Mouse (Mus musculus) cerebellum, postnatal 36 days (tissue): ENCODE measurements around the gene Ptprk.

ENCODE experiments used
- DNase-seq, 2 experiments: peaks; one replicate each; pipeline ENCODE4 v3.0.0; 2021 to 2022; ENCODE audit warnings: mixed read lengths in 2 of 2

The Ptprk gene

GRCm38 (mm10) chr10:28450642-28451041 lies 376.0 kb downstream of the Ptprk start:
- DNase-seq = peak; percentile 16 to 18

- DNase-seq = no peak
Observed at GRCm38 (mm10) chr10:28458027-28458426, 383.4 kb downstream of the Ptprk start.

GRCm38 (mm10) chr10:28459963-28460362 lies 385.3 kb downstream of the Ptprk start:
- DNase-seq = no peak

DNA sequence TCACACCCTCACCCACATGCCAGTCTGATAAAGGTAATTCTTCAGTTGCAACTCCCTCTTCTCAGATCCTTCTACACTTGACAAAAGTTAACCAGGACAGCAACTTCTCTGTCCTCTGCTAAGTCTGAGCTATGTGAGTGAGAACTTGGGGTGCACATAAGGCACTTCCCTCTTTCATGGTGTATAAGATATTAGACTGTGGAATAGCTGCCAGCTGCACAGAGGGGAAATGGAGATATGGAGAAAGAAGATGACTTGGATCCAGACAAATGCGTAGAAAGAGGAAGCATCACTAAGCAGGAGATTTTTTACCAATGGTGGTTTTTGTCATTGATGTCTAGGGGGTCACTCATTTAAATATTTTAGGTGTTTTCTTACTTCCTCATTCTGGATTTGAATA lies 389.1 kb downstream of the Ptprk start:
- DNase-seq = no peak

DNA sequence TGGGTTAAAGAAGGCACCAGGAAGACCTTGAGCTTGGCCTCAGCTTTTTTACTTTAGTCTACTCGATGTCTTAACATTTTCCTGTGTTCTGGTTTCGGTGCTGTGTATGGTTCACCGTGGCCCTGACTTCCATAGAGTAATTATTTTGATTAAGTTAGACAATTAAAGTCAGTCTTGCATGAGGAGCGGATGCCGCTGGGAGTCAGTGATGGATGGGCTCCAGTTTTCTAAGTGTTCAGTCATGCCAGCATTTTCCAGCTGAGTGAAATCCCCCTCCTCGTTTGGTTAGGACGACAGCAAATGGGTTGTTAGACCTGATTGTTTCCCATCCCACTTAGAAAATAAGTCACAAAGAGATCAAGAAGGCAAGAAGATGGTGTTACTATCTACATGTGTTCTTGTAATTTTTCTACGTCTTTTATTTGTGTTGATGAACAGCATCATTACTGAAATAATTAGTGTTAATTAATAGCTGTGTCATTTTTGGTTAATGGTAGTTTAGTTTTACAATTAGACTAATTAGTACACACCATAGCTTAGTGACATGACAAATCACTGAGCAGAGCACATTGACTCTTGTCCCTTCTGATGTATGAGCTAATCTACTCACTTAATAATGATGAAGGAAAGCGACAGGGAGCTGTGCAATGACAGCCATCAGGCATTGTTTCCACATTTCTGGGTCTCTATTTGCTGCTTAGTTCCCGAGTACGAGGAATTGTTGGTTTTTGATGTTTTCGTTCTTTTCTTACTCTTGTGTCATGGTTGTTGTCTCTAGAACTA lies 390.3 kb downstream of the Ptprk start:
- DNase-seq = no peak

DNA sequence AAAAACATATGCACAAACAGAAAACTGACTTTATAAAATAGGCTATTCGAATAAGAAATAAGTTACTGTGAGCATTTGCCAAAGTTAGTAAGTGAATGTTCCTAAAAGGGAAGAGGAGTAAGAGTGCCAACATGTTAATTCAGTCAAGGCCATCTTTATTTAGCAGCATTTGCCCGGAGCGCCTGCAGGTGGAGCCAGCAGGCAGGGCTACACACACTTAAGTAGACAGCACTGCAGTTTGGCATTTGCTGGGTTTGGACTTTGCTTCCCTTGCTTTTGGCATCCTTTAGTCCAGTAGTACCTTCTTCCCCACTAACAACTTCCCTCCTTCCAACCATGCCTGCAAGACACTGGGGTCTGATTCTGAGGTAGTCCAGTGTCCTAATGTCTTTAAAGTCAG lies 411.0 kb downstream of the Ptprk start:
- DNase-seq = peak; percentile 54 to 64

DNA sequence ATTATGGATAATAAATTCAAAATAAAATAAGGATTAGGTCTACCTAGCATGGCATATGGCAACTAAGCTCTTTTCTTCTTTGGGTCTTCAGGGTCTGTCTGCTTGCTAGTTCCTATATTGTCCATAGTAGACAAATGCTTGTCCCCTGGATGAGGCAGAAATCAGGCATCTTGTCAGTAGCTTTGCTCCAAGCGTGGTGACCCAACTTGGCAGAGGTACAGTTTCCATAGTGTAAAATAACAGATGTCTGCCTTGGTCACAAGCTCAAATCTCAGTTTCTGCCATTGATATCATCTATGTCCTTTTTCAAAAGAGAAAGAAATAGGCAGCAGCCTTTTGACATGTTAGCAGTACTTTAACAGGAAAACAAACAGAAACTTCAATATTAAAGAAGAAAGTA lies 416.4 kb downstream of the Ptprk start:
- no peak for DNase-seq

DNA sequence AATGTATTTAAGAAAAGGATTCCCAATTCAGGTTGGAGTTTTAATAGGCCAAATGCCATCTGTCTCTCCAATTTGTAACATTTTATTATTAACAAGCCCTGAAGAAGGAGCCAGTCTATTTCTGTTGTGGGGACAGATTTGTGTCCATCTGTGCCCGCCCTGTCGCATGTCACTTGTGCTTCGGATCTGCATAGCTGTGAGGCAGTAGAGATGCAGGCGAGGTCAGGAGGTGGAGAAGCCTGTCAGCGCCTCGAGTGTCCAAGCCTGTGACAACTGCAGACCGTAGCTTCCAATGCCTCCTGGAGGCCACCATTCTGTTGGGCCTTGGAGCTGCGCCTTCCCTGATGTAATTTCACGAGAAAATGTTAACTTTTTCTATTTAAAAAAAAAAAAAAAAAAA lies 417.6 kb downstream of the Ptprk start:
- peak; percentile 68 to 71 for DNase-seq

DNA sequence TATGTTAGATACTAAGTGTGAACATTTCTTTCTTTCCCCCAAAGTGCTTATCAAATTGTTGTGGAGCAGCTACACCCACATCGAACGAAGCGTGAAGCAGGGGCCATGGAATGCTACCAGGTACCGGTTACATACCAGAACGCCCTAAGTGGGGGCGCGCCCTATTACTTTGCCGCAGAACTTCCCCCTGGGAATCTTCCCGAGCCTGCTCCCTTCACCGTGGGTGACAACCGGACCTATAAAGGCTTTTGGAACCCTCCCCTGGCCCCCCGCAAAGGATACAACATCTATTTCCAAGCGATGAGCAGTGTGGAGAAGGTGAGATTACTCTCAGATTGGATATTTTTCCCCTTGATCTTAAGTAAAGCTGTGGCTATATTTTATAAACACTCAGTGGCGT lies 418.2 kb downstream of the Ptprk start:
- DNase-seq = peak; percentile 6 to 16

GRCm38 (mm10) chr10:28493271-28493861 lies 418.7 kb downstream of the Ptprk start:
- DNase-seq = peak; percentile 7 to 28

GRCm38 (mm10) chr10:28497791-28498190 lies 423.2 kb downstream of the Ptprk start:
- DNase-seq = no peak

- no peak for DNase-seq
Observed at GRCm38 (mm10) chr10:28498504-28498903, 423.9 kb downstream of the Ptprk start.

- no peak for DNase-seq
Observed at GRCm38 (mm10) chr10:28513601-28514000, 439.0 kb downstream of the Ptprk start.

- DNase-seq = no peak
Observed at GRCm38 (mm10) chr10:28516147-28516546, 441.5 kb downstream of the Ptprk start.

DNA sequence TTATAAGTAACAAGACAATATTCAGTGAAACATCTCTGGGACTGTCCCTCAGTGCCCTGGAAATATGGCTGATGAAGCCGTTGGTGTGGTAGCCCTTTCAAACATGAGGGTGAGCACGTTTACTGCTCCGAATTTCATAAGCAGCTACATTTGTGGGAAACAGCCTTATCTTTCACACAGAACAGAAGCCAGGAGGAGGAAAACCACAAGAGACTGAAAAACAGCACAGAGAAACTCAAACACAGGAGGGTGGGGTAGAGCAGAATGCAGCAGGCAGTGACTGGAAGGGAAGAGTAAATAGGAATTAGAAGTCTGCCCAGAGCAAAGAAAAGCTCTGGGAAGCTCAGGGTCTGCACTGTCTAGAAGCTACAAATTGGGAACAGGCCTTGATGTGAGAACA lies 443.7 kb downstream of the Ptprk start:
- no peak for DNase-seq

DNA sequence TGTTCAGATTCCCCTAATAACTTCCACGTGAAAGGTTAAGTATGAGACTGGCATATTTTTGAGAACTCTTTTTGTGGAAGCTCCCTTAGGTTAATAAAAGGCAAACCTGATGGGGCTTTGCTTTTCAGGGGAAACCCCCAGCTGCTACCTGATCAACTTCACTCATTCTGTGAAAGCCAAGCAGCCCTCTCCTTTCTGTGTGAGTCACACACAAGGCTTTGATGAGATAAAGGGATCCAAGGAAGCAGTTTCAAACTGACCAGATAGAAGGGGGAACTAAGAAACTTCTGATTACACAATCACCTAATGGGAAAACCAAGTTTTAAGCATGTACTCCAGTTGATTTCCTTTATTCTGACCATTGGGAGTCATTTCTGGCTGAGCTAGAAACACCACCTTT lies 445.2 kb downstream of the Ptprk start:
- no peak for DNase-seq

DNA sequence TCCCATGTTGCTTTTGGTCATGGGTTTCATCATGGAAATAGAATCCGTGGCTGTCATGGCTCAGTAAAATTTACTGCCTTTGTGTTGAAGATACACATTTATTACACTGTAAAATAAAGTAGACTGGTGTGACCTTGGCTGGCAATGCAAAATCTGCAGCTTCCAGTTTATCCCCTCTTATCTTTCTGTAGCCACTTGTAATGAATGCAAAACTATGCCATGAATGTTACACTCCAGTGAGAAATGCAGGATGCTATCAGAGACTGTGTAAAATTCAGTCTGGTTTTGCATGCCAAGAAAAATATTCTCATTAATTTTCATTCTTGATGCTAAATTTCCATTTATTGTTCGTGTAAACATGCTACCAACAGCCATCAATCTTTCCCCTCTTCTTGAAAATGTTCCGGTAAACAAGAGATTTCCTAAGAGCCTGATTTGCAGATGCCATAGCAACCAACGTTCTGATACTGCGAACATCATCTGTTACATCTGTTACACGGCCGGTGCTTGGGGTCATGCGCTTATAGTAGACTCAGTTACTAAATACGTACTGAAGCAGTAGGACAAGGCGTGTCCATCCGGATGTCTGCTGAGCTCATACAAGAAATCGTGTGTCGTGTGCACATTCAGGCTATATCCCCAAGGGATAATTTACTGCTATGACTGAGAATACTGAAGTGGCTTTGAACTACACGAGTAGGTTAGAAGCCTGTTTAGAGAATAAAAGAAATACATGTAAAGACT lies 449.5 kb downstream of the Ptprk start:
- DNase-seq = no peak

DNA sequence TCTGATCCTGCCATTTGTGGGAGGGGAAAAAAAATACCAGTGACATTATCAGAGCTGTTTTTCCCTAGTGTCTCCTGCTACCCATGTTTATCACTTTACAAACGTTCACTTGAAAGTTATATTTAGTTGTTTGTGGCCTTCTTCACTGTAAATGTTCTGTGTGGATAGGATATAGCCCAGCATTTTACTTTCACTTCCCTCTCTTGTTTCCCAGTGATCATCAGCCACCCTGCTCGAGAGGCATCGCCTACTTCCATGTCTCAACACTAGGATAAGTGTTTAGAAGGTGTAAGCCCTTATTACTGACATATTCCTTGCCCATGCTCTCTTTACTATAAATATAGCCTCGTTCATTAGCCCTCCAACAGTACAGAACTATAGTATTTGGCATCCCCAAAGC lies 466.0 kb downstream of the Ptprk start:
- DNase-seq = no peak

GRCm38 (mm10) chr10:28542754-28543153 lies 468.1 kb downstream of the Ptprk start:
- DNase-seq = no peak

GRCm38 (mm10) chr10:28550549-28550948 lies 475.9 kb downstream of the Ptprk start:
- no peak for DNase-seq

- DNase-seq = no peak
Observed at GRCm38 (mm10) chr10:28552068-28552467, 477.4 kb downstream of the Ptprk start.

- no peak for DNase-seq
Observed at GRCm38 (mm10) chr10:28564110-28564674, 489.6 kb downstream of the Ptprk start.

- no peak for DNase-seq
Observed at GRCm38 (mm10) chr10:28566378-28566777, 491.8 kb downstream of the Ptprk start.

DNA sequence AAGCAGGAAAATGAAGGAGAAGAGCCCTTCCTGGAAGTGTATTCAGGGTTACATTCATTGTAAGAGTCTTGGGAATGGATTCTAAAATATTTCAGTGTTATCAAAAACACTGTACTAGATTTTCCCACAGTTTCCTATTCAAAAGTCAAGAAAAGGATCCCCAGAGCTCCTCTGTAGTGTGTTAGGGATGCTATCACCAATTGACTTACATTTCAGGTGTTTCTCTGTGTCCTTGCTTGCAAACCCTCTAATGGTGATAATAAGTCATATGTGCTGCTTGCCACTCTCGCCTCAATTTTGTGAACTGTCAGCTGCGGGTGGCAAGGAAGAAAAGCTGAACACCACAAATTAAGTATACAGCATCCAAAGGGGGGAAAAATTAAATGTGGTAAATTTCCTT lies 492.2 kb downstream of the Ptprk start:
- DNase-seq = no peak
